Mouse (Mus musculus) cerebellum, adult 2 months (tissue): ENCODE results near the gene Plpp7. TPM values are rescaled to one million over a fixed set of nuclear protein-coding genes. Genes with fewer than 3 reads are reported as not detected.

ENCODE experiments used
- DNase-seq, 2 experiments: peaks; one replicate each; pipeline ENCODE4 v3.0.0; 2021
- H3K27ac ChIP-seq: fragments of 200-500 bp; 2 replicates; pipeline ENCODE4 v1.5.1; 2012; ENCODE audit warnings: low read length, control low read depth, inconsistent platforms; ENCODE audit not compliant: insufficient read depth
- H3K27me3 ChIP-seq: fragments of 200-500 bp; 2 replicates; pipeline ENCODE4 v1.6.1; 2012; ENCODE audit warnings: inconsistent platforms, mild to moderate bottlenecking, low read length, moderate library complexity; ENCODE audit not compliant: control insufficient read depth, insufficient read depth
- H3K4me1 ChIP-seq: fragments of 200-500 bp; 2 replicates; pipeline ENCODE4 v1.6.1; 2011; ENCODE audit warnings: low read length; ENCODE audit not compliant: control insufficient read depth, insufficient read depth
- H3K4me3 ChIP-seq: fragments of 200-500 bp; replicated peaks from 2 replicates; pipeline ENCODE3; 2011; ENCODE audit warnings: mild to moderate bottlenecking, low read depth, low read length, control low read depth; ENCODE audit not compliant: insufficient read depth
- CTCF ChIP-seq: fragments of 200-500 bp; IDR thresholded peaks from 2 replicates; pipeline ENCODE4 v1.5.1; 2011; ENCODE audit warnings: low read depth, mild to moderate bottlenecking, control low read depth, low read length, moderate library complexity, borderline replicate concordance; ENCODE audit not compliant: insufficient read depth
- POLR2A ChIP-seq: fragments of 200-500 bp; IDR thresholded peaks from 2 replicates; pipeline ENCODE4 v1.6.1; 2011; ENCODE audit warnings: low read length, control low read depth, borderline replicate concordance; ENCODE audit not compliant: insufficient read depth
- WGBS: fragments of 180-500 bp; shearing (Covaris S2); methylation state at CpG from one replicate; pipeline ENCODE4 v1.1.7; 2018; 5-methylcytosine and 5-hydroxymethylcytosine counted together
- polyA plus RNA-seq: library from polyadenylated mRNA; depleted of rRNA; stranded (reverse); fragments of >200 nt; gene quantifications from 2 replicates; pipeline ENCODE4 v1.2.3, GENCODE M21; 2012

The Plpp7 gene
- polyA plus RNA-seq, 1 experiment: 41.3 TPM

GRCm38 (mm10) chr2:32083159-32084011 is 11.9 kb upstream of the Plpp7 start:
- TF ChIP-seq POLR2A (no peak), CTCF (no peak)
- WGBS: 2% methylated on average over 90 of the region's 91 CpGs
- H3K4me3 ChIP-seq: peak overlapping the region; percentile 59
- H3K27ac ChIP-seq: no peak overlapping the region
- no peaks in the 10 kb centered on the region for H3K27me3 ChIP-seq
- DNase-seq: peak in 1 of 2 experiments; percentile 46
- H3K4me1 ChIP-seq: 0 out of 2 replicates have a peak, but pooled peaks cover 5% of the 10 kb centered on the region

GRCm38 (mm10) chr2:32084111-32084871 is 11.0 kb upstream of the Plpp7 start, which contains the start of gene Fam78a:
TSS of gene Fam78a (minus strand) at chr2:32084857.
- H3K4me1 ChIP-seq: 0 out of 2 replicates have a peak, but pooled peaks cover 3% of the 10 kb centered on the region
- no peaks in the 10 kb centered on the region for H3K27me3 ChIP-seq
- TF ChIP-seq CTCF: no peak
- WGBS: 1% methylated on average over 68 of the region's 68 CpGs
- DNase-seq: peak; percentile 46 to 60
- no peak within 1 kb of the TSS for H3K27ac ChIP-seq
- peak within 1 kb of the TSS; percentile 59 for H3K4me3 ChIP-seq

GRCm38 (mm10) chr2:32084872-32085199 is 10.5 kb upstream of the Plpp7 start:
- DNase-seq: no peak
- H3K4me1 ChIP-seq: 0 out of 2 replicates have a peak, but pooled peaks cover 3% of the 10 kb centered on the region
- H3K27me3 ChIP-seq: no peaks in the 10 kb centered on the region
- peak overlapping the region; percentile 59 for H3K4me3 ChIP-seq
- TF ChIP-seq POLR2A (no peak), CTCF (no peak)
- no peak overlapping the region for H3K27ac ChIP-seq
- 26% methylated on average over 2 of the region's 2 CpGs for WGBS

DNA sequence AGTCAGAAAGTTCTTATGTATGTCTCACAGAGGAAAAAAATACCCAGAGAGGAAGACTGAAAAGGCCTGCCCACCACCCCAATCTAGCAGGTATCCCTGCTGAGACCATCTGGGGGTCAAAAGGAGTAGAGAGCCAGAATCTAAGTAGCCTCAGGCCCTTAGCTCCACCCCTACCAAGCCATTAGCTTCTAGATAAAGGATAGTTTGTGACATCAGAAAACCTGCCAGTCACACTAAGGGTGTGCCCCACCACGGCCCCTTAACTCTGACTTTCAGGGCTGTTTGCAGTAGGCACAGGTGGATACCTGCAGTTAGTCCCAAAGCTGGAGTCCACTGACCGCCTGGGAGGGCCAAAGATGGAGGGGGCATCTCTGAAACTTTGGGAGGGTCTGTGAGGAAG is 10.1 kb upstream of the Plpp7 start:
- Histone ChIP-seq H3K4me1 (0 out of 2 replicates have a peak, but pooled peaks cover 3% of the 10 kb centered on the region), H3K27me3 (no peaks in the 10 kb centered on the region)

DNA sequence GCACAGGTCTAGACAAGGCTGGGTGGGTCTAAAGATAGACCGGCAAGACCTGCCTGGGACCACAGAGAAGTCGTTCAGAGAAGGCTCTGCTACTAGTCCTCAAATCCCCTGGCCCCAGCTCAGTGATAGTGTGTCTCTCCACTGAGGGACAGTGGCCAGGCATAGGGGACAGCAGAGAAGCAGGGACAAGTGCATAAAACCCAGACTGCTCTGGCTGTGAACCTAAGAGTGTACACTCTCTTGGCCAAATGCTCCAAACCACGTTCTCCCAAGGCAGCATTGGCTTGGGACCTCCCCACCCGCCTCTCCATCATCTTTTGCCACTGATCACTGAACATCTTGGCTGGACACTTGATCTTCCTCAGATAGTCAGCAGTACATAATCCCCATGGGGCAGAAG is 7.7 kb upstream of the Plpp7 start:
- H3K4me3 ChIP-seq: no peak overlapping the region
- no peaks in the 10 kb centered on the region for H3K27me3 ChIP-seq
- 0 out of 2 replicates have a peak, but pooled peaks cover 3% of the 10 kb centered on the region for H3K4me1 ChIP-seq
- WGBS: 75% methylated on average over 4 of the region's 4 CpGs
- TF ChIP-seq CTCF: no peak
- TF ChIP-seq POLR2A: no peak
- no peak for DNase-seq
- no peak overlapping the region for H3K27ac ChIP-seq

More for the DNA sequence above, 10.1 kb upstream of the Plpp7 start:
- H3K27ac ChIP-seq: no peak overlapping the region
- no peak for TF ChIP-seq CTCF
- TF ChIP-seq POLR2A: no peak
- no peak for DNase-seq
- 76% methylated on average over 2 of the region's 2 CpGs for WGBS
- H3K4me3 ChIP-seq: no peak overlapping the region

GRCm38 (mm10) chr2:32088372-32088981 is 6.9 kb upstream of the Plpp7 start:
- no peaks in the 10 kb centered on the region for H3K27me3 ChIP-seq
- DNase-seq: no peak
- 7% methylated on average over 35 of the region's 35 CpGs for WGBS

GRCm38 (mm10) chr2:32089606-32090005 is 5.7 kb upstream of the Plpp7 start:
- WGBS: 91% methylated on average over 3 of the region's 3 CpGs
- H3K27ac ChIP-seq: no peak overlapping the region
- 0 out of 2 replicates have a peak, but pooled peaks cover 3% of the 10 kb centered on the region for H3K4me1 ChIP-seq
- no peaks in the 10 kb centered on the region for H3K27me3 ChIP-seq
- no peak for TF ChIP-seq POLR2A
- no peak for TF ChIP-seq CTCF
- no peak overlapping the region for H3K4me3 ChIP-seq
- no peak for DNase-seq

More at GRCm38 (mm10) chr2:32088372-32088981, 6.9 kb upstream of the Plpp7 start:
- 0 out of 2 replicates have a peak, but pooled peaks cover 3% of the 10 kb centered on the region for H3K4me1 ChIP-seq
- no peak overlapping the region for H3K27ac ChIP-seq
- H3K4me3 ChIP-seq: peak overlapping the region; percentile 9
- TF ChIP-seq CTCF: no peak
- TF ChIP-seq POLR2A: no peak

DNA sequence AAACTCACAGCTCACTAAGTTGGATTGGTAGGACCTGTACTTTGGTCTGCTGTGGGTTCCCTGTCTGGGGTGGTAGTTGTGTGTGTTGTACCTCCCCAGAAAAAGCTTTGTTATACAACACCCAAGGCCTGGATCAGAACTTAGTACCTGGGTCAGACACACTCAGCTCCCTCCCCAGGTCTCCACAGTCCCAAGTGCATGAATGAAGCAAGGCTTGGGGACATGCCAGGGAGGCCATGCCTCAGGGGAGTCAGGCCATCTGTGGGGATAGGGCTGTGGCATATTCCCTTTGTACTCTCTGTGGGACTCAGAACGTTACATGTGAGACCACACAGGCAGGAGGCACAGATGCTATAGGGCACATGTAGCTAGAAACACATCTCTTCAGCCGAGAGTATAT is 5.2 kb upstream of the Plpp7 start:
- Histone ChIP-seq H3K4me1 (0 out of 2 replicates have a peak, but pooled peaks cover 3% of the 10 kb centered on the region), H3K27me3 (no peaks in the 10 kb centered on the region), H3K27ac (no peak overlapping the region), H3K4me3 (no peak overlapping the region)
- no peak for TF ChIP-seq CTCF
- no peak for TF ChIP-seq POLR2A
- DNase-seq: no peak
- WGBS: 52% methylated on average over 2 of the region's 2 CpGs
